Mouse (Mus musculus) CH12.LX (cell line): ENCODE measurements around the gene Ppl. TPM values are rescaled to one million over a fixed set of nuclear protein-coding genes. Genes with fewer than 3 reads are reported as not detected.

Experiments
- DNase-seq: peaks from one replicate; pipeline ENCODE4 v3.0.0-alpha.2; 2013; ENCODE audit errors: extremely low read depth
- H3K27ac ChIP-seq: 2 replicates; pipeline ENCODE4 v1.5.1; 2012; ENCODE audit warnings: low read depth, mild to moderate bottlenecking, control low read depth, moderate library complexity; ENCODE audit not compliant: insufficient read depth
- H3K27me3 ChIP-seq: replicated peaks from 2 replicates; pipeline ENCODE3; 2012; ENCODE audit warnings: inconsistent platforms
- H3K36me3 ChIP-seq, 2 experiments: replicated peaks in 1 of 2; 2 replicates each; pipeline versions ENCODE3 to v1.6.1; 2012; ENCODE audit warnings: inconsistent platforms in 1 of 2, low read length in 1 of 2, mild to moderate bottlenecking in 1 of 2, mixed read lengths in 1 of 2, moderate library complexity in 1 of 2; ENCODE audit not compliant: control insufficient read depth in 1 of 2, insufficient read depth in 1 of 2
- H3K4me1 ChIP-seq, 2 experiments: 2 replicates each; pipeline ENCODE4 v1.6.1; 2012; ENCODE audit warnings: inconsistent platforms in 1 of 2, moderate library complexity in 1 of 2; ENCODE audit not compliant: insufficient read depth in 2 of 2, control insufficient read depth in 1 of 2
- H3K4me2 ChIP-seq: 2 replicates; pipeline ENCODE4 v1.6.1; 2012; ENCODE audit warnings: low read depth, mild to moderate bottlenecking, control low read depth; ENCODE audit not compliant: poor library complexity, insufficient read depth, severe bottlenecking
- H3K4me3 ChIP-seq, 3 experiments: fragments of 150-350 bp in 1 of 3; sonication (generic) in 1 of 3; replicated peaks in 1 of 3; 2 replicates each; pipeline versions ENCODE3 to v1.5.1; 2011 to 2012; ENCODE audit warnings: low read depth in 2 of 3, low read length in 2 of 3, mild to moderate bottlenecking in 2 of 3, moderate library complexity in 2 of 3, control low read depth in 1 of 3, improper control_type of control experiment in 1 of 3, inconsistent platforms in 1 of 3, mixed read lengths in 1 of 3; ENCODE audit not compliant: poor library complexity in 1 of 3
- H3K79me2 ChIP-seq: replicated peaks from 2 replicates; pipeline ENCODE4 v1.6.1; 2012; ENCODE audit warnings: mild to moderate bottlenecking, moderate library complexity; ENCODE audit not compliant: control insufficient read depth, poor library complexity, insufficient read depth, severe bottlenecking; ENCODE audit errors: extremely low read depth
- H3K9ac ChIP-seq: 2 replicates; pipeline ENCODE4 v1.6.1; 2012; ENCODE audit warnings: low read depth, mild to moderate bottlenecking, control low read depth, moderate library complexity; ENCODE audit not compliant: insufficient read depth
- H3K9me3 ChIP-seq: replicated peaks from 2 replicates; pipeline ENCODE3; 2012; ENCODE audit warnings: low read length, inconsistent platforms, mixed read lengths
- BHLHE40 ChIP-seq: IDR thresholded peaks from 2 replicates; pipeline ENCODE4 v1.6.1; 2011; ENCODE audit warnings: mild to moderate bottlenecking, low read depth, low read length, improper control_type of control experiment
- CTCF ChIP-seq, 2 experiments: IDR thresholded peaks in 1 of 2; conservative IDR thresholded peaks in 1 of 2; 2 replicates each; pipeline ENCODE4 v1.5.1; 2011 to 2012; ENCODE audit warnings: low read depth in 2 of 2, low read length in 2 of 2, improper control_type of control experiment in 1 of 2, inconsistent platforms in 1 of 2, mild to moderate bottlenecking in 1 of 2, moderate library complexity in 1 of 2
- E2F4 ChIP-seq: IDR thresholded peaks from 2 replicates; pipeline ENCODE4 v1.6.1; 2011; ENCODE audit warnings: low read depth, low read length, improper control_type of control experiment; ENCODE audit not compliant: insufficient replicate concordance
- ETS1 ChIP-seq: conservative IDR thresholded peaks from 2 replicates; pipeline ENCODE4 v1.6.1; 2012; ENCODE audit warnings: low read depth, mild to moderate bottlenecking, inconsistent platforms, low read length, improper control_type of control experiment, moderate library complexity
- GABPA ChIP-seq: IDR thresholded peaks from 2 replicates; pipeline ENCODE4 v1.6.1; 2012; ENCODE audit warnings: low read depth, low read length, improper control_type of control experiment, inconsistent platforms; ENCODE audit not compliant: insufficient replicate concordance
- HCFC1 ChIP-seq: IDR thresholded peaks from 2 replicates; pipeline ENCODE4 v1.6.1; 2012; ENCODE audit warnings: low read depth, mild to moderate bottlenecking, inconsistent platforms, low read length, improper control_type of control experiment
- IRF4 ChIP-seq: IDR thresholded peaks from 2 replicates; pipeline ENCODE4 v1.6.1; 2014; ENCODE audit warnings: low read depth, mild to moderate bottlenecking, inconsistent platforms, low read length, improper control_type of control experiment
- JUND ChIP-seq: conservative IDR thresholded peaks from 2 replicates; pipeline ENCODE4 v1.6.1; 2011; ENCODE audit warnings: low read depth, low read length, improper control_type of control experiment
- KAT2A ChIP-seq: IDR thresholded peaks from 2 replicates; pipeline ENCODE4 v1.6.1; 2012; ENCODE audit warnings: low read length, improper control_type of control experiment, inconsistent platforms; ENCODE audit not compliant: insufficient replicate concordance
- MAFK ChIP-seq: IDR thresholded peaks from 2 replicates; pipeline ENCODE4 v1.6.1; 2011; ENCODE audit warnings: low read length, improper control_type of control experiment; ENCODE audit not compliant: insufficient replicate concordance
- MAX ChIP-seq: IDR thresholded peaks from 2 replicates; pipeline ENCODE4 v1.6.1; 2011; ENCODE audit warnings: low read length, improper control_type of control experiment
- MEF2A ChIP-seq: IDR thresholded peaks from 2 replicates; pipeline ENCODE4 v1.6.1; 2014; ENCODE audit warnings: low read depth, mild to moderate bottlenecking, inconsistent platforms, low read length, improper control_type of control experiment, borderline replicate concordance
- MXI1 ChIP-seq: IDR thresholded peaks from 2 replicates; pipeline ENCODE4 v1.6.1; 2011; ENCODE audit warnings: mild to moderate bottlenecking, low read depth, low read length, improper control_type of control experiment
- PAX5 ChIP-seq: IDR thresholded peaks from 2 replicates; pipeline ENCODE4 v1.6.1; 2012; ENCODE audit warnings: low read length, inconsistent platforms, mixed read lengths
- RCOR1 ChIP-seq: conservative IDR thresholded peaks from 2 replicates; pipeline ENCODE4 v1.6.1; 2012; ENCODE audit warnings: low read depth, mild to moderate bottlenecking, inconsistent platforms, low read length, improper control_type of control experiment
- TBP ChIP-seq: conservative IDR thresholded peaks from 2 replicates; pipeline ENCODE4 v1.6.1; 2011; ENCODE audit warnings: low read depth, low read length, improper control_type of control experiment
- USF1 ChIP-seq: IDR thresholded peaks from 2 replicates; pipeline ENCODE4 v1.6.1; 2014; ENCODE audit warnings: low read depth, mild to moderate bottlenecking, inconsistent platforms, low read length, improper control_type of control experiment
- USF2 ChIP-seq: conservative IDR thresholded peaks from 2 replicates; pipeline ENCODE4 v1.6.1; 2011; ENCODE audit warnings: low read depth, low read length, improper control_type of control experiment
- ZKSCAN1 ChIP-seq: IDR thresholded peaks from 2 replicates; pipeline ENCODE4 v1.6.1; 2012; ENCODE audit warnings: low read depth, inconsistent platforms, low read length, improper control_type of control experiment, borderline replicate concordance
- ZMIZ1 ChIP-seq: IDR thresholded peaks from 2 replicates; pipeline ENCODE4 v1.6.1; 2012; ENCODE audit warnings: low read depth, mild to moderate bottlenecking, inconsistent platforms, low read length, improper control_type of control experiment
- ZNF384 ChIP-seq: IDR thresholded peaks from 2 replicates; pipeline ENCODE4 v1.6.1; 2012; ENCODE audit warnings: low read depth, low read length, improper control_type of control experiment, inconsistent platforms
- dilution Hi-C: fragments of 300-500 bp; cut with MboI; formaldehyde crosslinking; loops from 2 replicates; pipeline ENCODE4 v1.14.3; 2020; ENCODE audit warnings: low sequenced_read_pairs; ENCODE audit not compliant: extremely low pct_unique_long_range_greater_than_20kb, extremely low pct_ligation_motif_present
- in situ Hi-C: fragments of 300-500 bp; cut with MboI; formaldehyde crosslinking; loops from 3 replicates; pipeline ENCODE4 v1.14.3; 2019; ENCODE audit warnings: low sequenced_read_pairs, low pct_ligation_motif_present, low pct_unique_long_range_greater_than_20kb, mixed read lengths
- polyA plus RNA-seq: library from polyadenylated mRNA; unstranded; fragments of >175 nt; gene quantifications from 2 replicates; pipeline ENCODE4 v1.2.1, GENCODE M21; 2012; ENCODE audit warnings: low read depth; ENCODE audit not compliant: insufficient read length
- total RNA-seq, 2 experiments: library from RNA; depleted of rRNA; stranded (reverse); fragments of 300-350 nt in 1 of 2; fragments of >200 nt in 1 of 2; gene quantifications; 2 replicates each; pipeline ENCODE4 v1.2.3; 2012 to 2014

The Ppl gene
- total and polyA plus RNA-seq, 3 experiments = 0.04 to 0.25 TPM; not detected in 1

DNA sequence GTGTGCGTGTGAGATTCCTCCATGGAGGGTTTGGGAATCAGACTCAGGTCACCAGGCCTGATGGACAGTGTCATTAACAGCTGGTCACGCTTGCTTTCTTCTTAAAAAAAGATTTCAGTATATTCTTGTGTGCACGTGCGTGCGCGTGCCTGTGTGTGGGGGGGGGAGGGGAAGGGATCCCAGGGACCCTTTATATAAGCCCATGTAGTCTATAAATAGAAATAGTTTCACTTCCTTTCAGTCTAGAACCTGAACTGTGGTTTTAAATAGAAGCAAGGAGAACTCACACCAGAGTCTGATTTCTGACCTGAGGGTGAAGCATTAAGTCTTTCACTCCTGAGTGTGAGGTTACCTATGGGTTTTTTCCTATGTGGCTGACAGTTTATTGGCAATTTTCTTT, 32.1 kb upstream of the Ppl start:
- TF ChIP-seq JUND (no peak), IRF4 (peak; percentile 65; the same call in 1 of the 2 replicates), USF1 (no peak), MAX (0 out of 2 replicates have a peak, but pooled peaks have one; percentile 12), HCFC1 (no peak), ETS1 (no peak), ZNF384 (peak; percentile 40; the same call in 1 of the 2 replicates), MEF2A (peak; percentile 91), CTCF (conservative IDR thresholded peaks at IDR 0.05 in 1 of 2, IDR thresholded peaks at IDR 0.05 in 1 of 2; ENCODE audit: low read depth in 2 of 2, low read length in 2 of 2) (no peak), BHLHE40 (peak; percentile 98)
- H3K4me3 ChIP-seq = peak overlapping the region in 2 of 3 experiments; percentile 3 to 31
- H3K27ac ChIP-seq = no peak overlapping the region
- peaks cover 5 to 19% of the 10 kb centered on the region in 2 experiments; a peak in 3 of 4 replicates for H3K4me1 ChIP-seq
- H3K79me2 ChIP-seq = no peaks in the 10 kb centered on the region
- in situ Hi-C loops (no loop called here), dilution Hi-C loops (no loop called here)
- H3K36me3 ChIP-seq = no peaks in the 10 kb centered on the region
- peaks cover 28% of the 10 kb centered on the region for H3K27me3 ChIP-seq
- H3K9ac ChIP-seq = peak overlapping the region; percentile 25; the same call in 1 of the 2 replicates
- no peaks in the 10 kb centered on the region for H3K9me3 ChIP-seq
- peak; percentile 45 for DNase-seq
- peak overlapping the region; percentile 72 for H3K4me2 ChIP-seq

DNA sequence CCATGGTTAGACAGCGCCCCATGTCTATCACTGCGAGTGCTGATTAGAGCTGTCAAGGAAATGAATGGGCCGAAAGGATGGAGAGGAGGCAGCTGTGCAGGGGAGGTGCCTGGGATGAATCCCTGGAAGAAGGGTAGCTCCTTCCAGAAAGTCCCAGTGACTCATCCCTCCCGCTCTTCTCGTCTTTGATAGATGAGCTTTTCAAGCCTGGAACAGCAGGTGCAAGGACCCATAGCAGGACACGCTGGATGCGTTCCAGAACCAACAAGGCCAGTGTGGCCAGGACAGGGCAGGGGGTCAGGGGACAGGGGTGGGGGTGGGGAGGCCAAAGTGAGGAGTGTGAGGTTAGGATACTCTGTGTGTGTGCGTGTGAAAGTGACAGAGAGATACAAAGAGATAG, 27.0 kb upstream of the Ppl start:
- dilution Hi-C loops (no loop called here), in situ Hi-C loops (no loop called here)
- Histone ChIP-seq H3K4me2 (no peak overlapping the region), H3K27ac (no peak overlapping the region), H3K9ac (no peak overlapping the region), H3K4me3 (no peak overlapping the region), H3K9me3 (no peaks in the 10 kb centered on the region), H3K79me2 (no peaks in the 10 kb centered on the region), H3K27me3 (peaks cover 73% of the 10 kb centered on the region), H3K36me3 (no peaks in the 10 kb centered on the region), H3K4me1 (peaks cover 3 to 5% of the 10 kb centered on the region in 2 experiments; a peak in 3 of 4 replicates)
- TF ChIP-seq ETS1 (no peak), ZNF384 (no peak), MAFK (no peak), GABPA (no peak), RCOR1 (no peak), IRF4 (no peak), TBP (no peak), USF1 (no peak), BHLHE40 (no peak), USF2 (no peak), KAT2A (no peak), JUND (no peak), ZKSCAN1 (no peak), MXI1 (no peak), E2F4 (no peak), ZMIZ1 (no peak), PAX5 (no peak)
- no peak for DNase-seq
